Mouse (Mus musculus) embryonic facial prominence, embryonic 11.5 days (tissue): ENCODE data around the gene Heatr1. TPM values are rescaled to one million over a fixed set of nuclear protein-coding genes. Genes with fewer than 3 reads are reported as not detected.

Experiments used
- ATAC-seq: fragments of 200-750 bp; cut with Nextera tagmentation; replicated peaks from 2 replicates; pipeline ENCODE4 v1.8.0; 2017; ENCODE audit warnings: low read depth; ENCODE audit not compliant: insufficient number of reproducible peaks, low FRiP score, low TSS enrichment
- DNase-seq: peaks from one replicate; pipeline ENCODE4 v3.0.0-alpha.2; 2015; ENCODE audit warnings: low spot score
- H3K27ac ChIP-seq: fragments of 300-500 bp; sonication (generic); replicated peaks from 2 replicates; pipeline ENCODE4 v1.5.1; 2014; ENCODE audit warnings: mild to moderate bottlenecking, low read depth, low read length, control low read depth
- H3K27me3 ChIP-seq: fragments of 300-500 bp; sonication (generic); 2 replicates; pipeline ENCODE4 v1.6.1; 2014; ENCODE audit warnings: mild to moderate bottlenecking, low read length, moderate library complexity, mixed read lengths; ENCODE audit not compliant: control insufficient read depth, insufficient read depth
- H3K36me3 ChIP-seq: fragments of 300-500 bp; sonication (generic); replicated peaks from 2 replicates; pipeline ENCODE4 v1.6.1; 2014; ENCODE audit warnings: low read depth, mild to moderate bottlenecking, low read length, moderate library complexity, mixed read lengths; ENCODE audit not compliant: control insufficient read depth, insufficient read depth
- H3K4me1 ChIP-seq: fragments of 300-500 bp; sonication (generic); 2 replicates; pipeline ENCODE4 v1.6.1; 2014; ENCODE audit warnings: low read length, mixed read lengths; ENCODE audit not compliant: control insufficient read depth, insufficient read depth
- H3K4me2 ChIP-seq: fragments of 300-500 bp; sonication (generic); 2 replicates; pipeline ENCODE4 v1.6.1; 2014; ENCODE audit warnings: low read depth, mild to moderate bottlenecking, control low read depth, low read length, moderate library complexity
- H3K4me3 ChIP-seq: fragments of 300-500 bp; sonication (generic); 2 replicates; pipeline ENCODE4 v1.5.1; 2014; ENCODE audit warnings: low read depth, low read length, control low read depth
- H3K9ac ChIP-seq: fragments of 300-500 bp; sonication (generic); replicated peaks from 2 replicates; pipeline ENCODE4 v1.6.1; 2014; ENCODE audit warnings: mild to moderate bottlenecking, control low read depth, low read length
- H3K9me3 ChIP-seq: fragments of 300-500 bp; sonication (generic); replicated peaks from 2 replicates; pipeline ENCODE4 v1.6.1; 2016; ENCODE audit warnings: mild to moderate bottlenecking, low read length, inconsistent platforms, mixed read lengths; ENCODE audit not compliant: control insufficient read depth
- WGBS: fragments of 180-500 bp; shearing (Covaris S2); extraction: QIAGEN DNeasy Blood & Tissue Kit; methylation state at CpG from one replicate; pipeline ENCODE4 v1.1.7; 2014; 5-methylcytosine and 5-hydroxymethylcytosine counted together
- polyA plus RNA-seq: library from polyadenylated mRNA; unstranded; fragments of >200 nt; fragmentation: Nextera tagmentation; extraction: Ambion mirVana; gene quantifications from 2 replicates; pipeline ENCODE4 v1.2.1, GENCODE M21; 2014

Gene Heatr1
- 38.6 and 38.9 TPM in 2 replicates for polyA plus RNA-seq

GRCm38 (mm10) chr13:12394609-12395505, at the start of gene Heatr1:
Heatr1 (plus strand) TSS chr13:12395027.
- Histone ChIP-seq H3K9ac (peak within 1 kb of the TSS; percentile 65), H3K27me3 (no peaks in the 10 kb centered on the region), H3K36me3 (no peaks in the 10 kb centered on the region), H3K4me3 (peak within 1 kb of the TSS; percentile 87), H3K9me3 (no peaks in the 10 kb centered on the region), H3K4me2 (peak within 1 kb of the TSS; percentile 79), H3K4me1 (no peaks in the 10 kb centered on the region), H3K27ac (no peak within 1 kb of the TSS)
- peak; percentile 99 for DNase-seq
- WGBS, result under 1% methylated on average over 43 of the region's 43 CpGs
- ATAC-seq, result peak; percentile 95

GRCm38 (mm10) chr13:12346837-12347236, 48.0 kb upstream of the Heatr1 start:
- Histone ChIP-seq H3K27ac (no peak overlapping the region), H3K4me1 (no peaks in the 10 kb centered on the region), H3K4me2 (no peak overlapping the region), H3K9me3 (no peaks in the 10 kb centered on the region), H3K36me3 (no peaks in the 10 kb centered on the region), H3K27me3 (no peaks in the 10 kb centered on the region), H3K9ac (no peak overlapping the region), H3K4me3 (no peak overlapping the region)
- DNase-seq (no peak), ATAC-seq (no peak)
- WGBS, result 82% methylated on average over 3 of the region's 3 CpGs

GRCm38 (mm10) chr13:12349197-12349824, 45.5 kb upstream of the Heatr1 start:
- Histone ChIP-seq H3K27me3 (no peaks in the 10 kb centered on the region), H3K36me3 (no peaks in the 10 kb centered on the region), H3K9ac (no peak overlapping the region), H3K4me2 (no peak overlapping the region), H3K9me3 (no peaks in the 10 kb centered on the region), H3K27ac (no peak overlapping the region), H3K4me1 (no peaks in the 10 kb centered on the region), H3K4me3 (no peak overlapping the region)
- 73% methylated on average over 13 of the region's 13 CpGs for WGBS
- no peak for ATAC-seq
- DNase-seq, result no peak

DNA sequence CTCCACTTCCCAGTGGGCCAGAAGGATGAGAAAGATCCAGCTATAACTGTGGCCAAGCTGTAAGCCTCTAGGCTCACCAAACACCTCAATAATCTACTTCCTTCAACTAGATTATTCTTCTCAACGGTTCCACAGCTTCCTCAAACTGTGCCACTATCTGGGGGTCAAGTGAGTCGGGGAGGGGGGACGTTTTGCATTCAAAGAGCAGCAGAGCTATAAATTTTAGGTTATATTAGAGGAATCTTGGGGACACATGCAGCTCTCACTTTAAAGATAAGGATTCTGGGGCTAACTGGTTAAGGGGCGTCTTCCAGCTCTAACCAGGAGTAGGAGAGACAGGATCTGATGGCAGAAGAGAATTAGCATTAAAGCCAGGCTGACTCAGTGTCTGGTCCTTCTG, 38.6 kb upstream of the Heatr1 start:
- H3K27ac ChIP-seq, result no peak overlapping the region
- H3K4me1 ChIP-seq, result no peaks in the 10 kb centered on the region
- H3K4me3 ChIP-seq, result no peak overlapping the region
- DNase-seq, result no peak
- 70% methylated on average over 4 of the region's 4 CpGs for WGBS
- H3K36me3 ChIP-seq, result no peaks in the 10 kb centered on the region
- no peaks in the 10 kb centered on the region for H3K27me3 ChIP-seq
- ATAC-seq, result no peak
- no peaks in the 10 kb centered on the region for H3K9me3 ChIP-seq
- no peak overlapping the region for H3K9ac ChIP-seq
- H3K4me2 ChIP-seq, result no peak overlapping the region

- Histone ChIP-seq H3K9ac (no peak overlapping the region), H3K4me2 (no peak overlapping the region), H3K4me3 (no peak overlapping the region), H3K9me3 (no peaks in the 10 kb centered on the region), H3K27me3 (no peaks in the 10 kb centered on the region), H3K27ac (no peak overlapping the region), H3K36me3 (no peaks in the 10 kb centered on the region), H3K4me1 (no peaks in the 10 kb centered on the region)
- 81% methylated on average over 5 of the region's 5 CpGs for WGBS
- no peak for DNase-seq
- ATAC-seq, result no peak
These were observed 37.3 kb upstream of the Heatr1 start for GRCm38 (mm10) chr13:12357554-12357953.

DNA sequence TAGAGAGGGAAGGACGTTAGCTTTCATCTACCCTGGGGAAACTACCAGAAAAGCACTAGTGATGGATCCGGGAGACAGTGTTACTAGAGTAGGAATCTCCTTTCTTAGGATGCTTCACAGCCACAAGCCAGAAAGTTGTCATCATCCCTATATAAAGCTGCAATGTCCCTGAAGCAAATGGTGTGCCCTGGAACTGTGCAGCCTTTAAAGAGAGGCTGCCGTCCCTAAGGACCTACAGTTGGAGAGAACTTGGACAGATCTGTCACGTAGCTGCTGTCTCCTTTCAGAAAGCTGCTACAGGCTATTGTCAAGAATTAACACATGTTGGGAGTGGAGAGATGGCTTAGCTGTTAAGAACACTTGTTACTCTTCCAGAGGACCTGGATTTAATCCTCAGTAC, 33.3 kb upstream of the Heatr1 start:
- H3K4me2 ChIP-seq, result no peak overlapping the region
- no peak overlapping the region for H3K27ac ChIP-seq
- H3K9ac ChIP-seq, result no peak overlapping the region
- H3K9me3 ChIP-seq, result no peaks in the 10 kb centered on the region
- no peak overlapping the region for H3K4me3 ChIP-seq
- H3K4me1 ChIP-seq, result no peaks in the 10 kb centered on the region
- DNase-seq (no peak), ATAC-seq (no peak)
- no peaks in the 10 kb centered on the region for H3K36me3 ChIP-seq
- no peaks in the 10 kb centered on the region for H3K27me3 ChIP-seq
- WGBS, result 72% methylated on average over 4 of the region's 4 CpGs

GRCm38 (mm10) chr13:12369041-12369621, 25.7 kb upstream of the Heatr1 start:
- no peak overlapping the region for H3K27ac ChIP-seq
- H3K4me2 ChIP-seq, result no peak overlapping the region
- H3K9ac ChIP-seq, result no peak overlapping the region
- ATAC-seq (no peak), DNase-seq (no peak)
- H3K4me3 ChIP-seq, result no peak overlapping the region
- H3K4me1 ChIP-seq, result no peaks in the 10 kb centered on the region
- no peaks in the 10 kb centered on the region for H3K9me3 ChIP-seq
- 62% methylated on average over 8 of the region's 8 CpGs for WGBS
- no peaks in the 10 kb centered on the region for H3K36me3 ChIP-seq
- no peaks in the 10 kb centered on the region for H3K27me3 ChIP-seq

GRCm38 (mm10) chr13:12369930-12370329, 24.9 kb upstream of the Heatr1 start:
- no peak for ATAC-seq
- Histone ChIP-seq H3K9me3 (no peaks in the 10 kb centered on the region), H3K27ac (no peak overlapping the region), H3K9ac (no peak overlapping the region), H3K4me1 (no peaks in the 10 kb centered on the region), H3K4me3 (no peak overlapping the region), H3K27me3 (no peaks in the 10 kb centered on the region), H3K36me3 (no peaks in the 10 kb centered on the region), H3K4me2 (no peak overlapping the region)
- no peak for DNase-seq
- 84% methylated on average over 11 of the region's 11 CpGs for WGBS
